ENCODE assay signal across 34 mouse cellular contexts in the genomic region with DNA sequence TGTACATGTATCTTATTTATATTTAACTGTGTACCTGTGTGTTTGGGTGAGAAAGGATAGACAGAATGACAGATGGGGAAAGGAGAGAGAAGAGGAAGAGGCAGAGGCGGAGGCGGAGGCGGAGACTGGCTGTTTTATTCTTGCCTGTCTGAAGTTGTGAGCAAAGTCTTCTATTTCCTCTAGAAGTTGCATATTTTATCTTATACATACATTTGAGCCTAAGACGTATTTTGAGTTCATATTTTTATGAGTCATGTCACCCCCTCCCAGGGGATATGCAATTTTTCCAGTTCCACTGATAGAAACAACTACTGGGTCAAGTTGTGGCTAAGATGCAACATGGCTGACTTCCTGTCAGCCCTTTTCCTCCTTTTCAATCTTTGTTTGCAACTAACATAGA.
"Had no signal": no experiment of that assay in that cellular context is flagged by ENCODE, and none has a peak within 500 bp of the region (broad histone marks: within the 10 kb centered on the region; RNA-seq: fewer than 3 reads in every experiment).

No protein-coding gene starts in this region.

- DNase-seq: heart, postnatal 10 days; heart, postnatal 14 days; heart, postnatal 36 days; heart, postnatal 4 days; kidney, adult 11 months; kidney, adult 18-20 months; kidney, adult 2 months; kidney, adult 8-10 months; kidney, adult 9 months; kidney, postnatal 10 days; kidney, postnatal 14 days; kidney, postnatal 25 days; kidney, postnatal 36 days; kidney, postnatal 4 days; layer of hippocampus, adult 9-11 months; layer of hippocampus, postnatal 36 days had no signal

- H3K27ac ChIP-seq: heart, embryonic 10.5 days; heart, embryonic 13.5 days; heart, embryonic 15.5 days; hindbrain, embryonic 10.5 days; hindbrain, embryonic 12.5 days; hindbrain, embryonic 13.5 days; hindbrain, embryonic 14.5 days; hindbrain, embryonic 15.5 days; hindbrain, postnatal 0 days; intestine, embryonic 15.5 days; kidney, embryonic 15.5 days; kidney, postnatal 0 days; left cerebral cortex, adult 2 months had no signal

- ATAC-seq: hindbrain, embryonic 16.5 days; hindbrain, postnatal 0 days; inflammation-experienced regulatory T-cells, adult 6 months; intestine, embryonic 15.5 days; intestine, embryonic 16.5 days; intestine, postnatal 0 days had no signal

- H3K4me3 ChIP-seq: heart, embryonic 10.5 days; heart, embryonic 12.5 days; heart, embryonic 13.5 days; heart, embryonic 15.5 days; hindbrain, embryonic 10.5 days; hindbrain, embryonic 12.5 days; hindbrain, embryonic 13.5 days; hindbrain, embryonic 15.5 days; intestine, embryonic 15.5 days; kidney, embryonic 15.5 days; left cerebral cortex, adult 2 months had no signal
